ENCODE assay signal across 10 mouse cellular contexts in the genomic region with DNA sequence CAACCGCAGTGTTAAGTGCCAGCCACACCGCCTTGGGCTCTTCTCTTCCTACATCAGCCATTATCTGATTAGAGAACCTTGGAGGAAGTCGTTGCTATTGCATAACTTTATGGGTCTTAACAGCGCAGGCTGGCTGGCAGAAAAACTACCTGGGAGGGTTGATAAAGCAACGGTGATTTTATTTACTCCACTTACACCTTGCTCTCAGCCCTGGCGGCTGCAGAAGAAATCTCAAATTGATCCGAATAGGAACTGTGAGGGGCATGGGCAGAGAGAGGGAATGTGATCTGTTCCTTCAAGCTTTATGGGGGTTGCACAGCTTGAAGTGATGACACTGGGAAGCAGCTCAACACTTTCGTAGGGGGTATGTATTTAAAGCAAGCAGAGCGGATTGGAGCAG.
DNase-seq lines count a peak whose midpoint lies in the region; ATAC-seq lines count a peak whose summit lies in the region.
"Had no signal": no experiment of that assay in that cellular context is flagged by ENCODE, and none has a peak within 500 bp of the region (broad histone marks: within the 10 kb centered on the region; RNA-seq: fewer than 3 reads in every experiment).

No protein-coding gene starts in this region.

- 0 out of 2 replicates have a peak overlapping the region, but pooled peaks have one; percentile 35 for H3K9ac ChIP-seq in liver, embryonic 12.5 days
- H3K9ac ChIP-seq: limb, embryonic 13.5 days had no signal

- DNase-seq in heart, adult 11 months: peak; percentile 55
- no peak for DNase-seq in heart, adult 18-20 months
- DNase-seq in 416B (ENCODE audit: low read depth): peak; percentile 54
- peak; percentile 34 for DNase-seq in embryo, embryonic 11 days
- no peak for DNase-seq in B cell, adult 2 months
- DNase-seq in urinary bladder, adult 2 months (ENCODE audit: low spot score): no peak
- no peak for DNase-seq in left cerebral cortex, adult 18-20 months (ENCODE audit: low spot score in 2 of 2)
- DNase-seq: thymus, adult 2 months had no signal

- no peaks in the 10 kb centered on the region for H3K9me3 ChIP-seq in liver, embryonic 12.5 days (replicated peaks)
- H3K9me3 ChIP-seq: limb, embryonic 13.5 days had no signal

- peaks cover 53% of the 10 kb centered on the region for H3K4me1 ChIP-seq in liver, embryonic 12.5 days

- H3K27ac ChIP-seq in liver, embryonic 12.5 days: 0 out of 2 replicates have a peak overlapping the region, but pooled peaks have one; percentile 25
- H3K27ac ChIP-seq: limb, embryonic 13.5 days had no signal

- H3K4me3 ChIP-seq in liver, embryonic 12.5 days: peak overlapping the region; percentile 9; the same call in 1 of the 2 replicates
- H3K4me3 ChIP-seq: limb, embryonic 13.5 days had no signal

- 4% methylated on average over 9 of the region's 9 CpGs for WGBS in liver, embryonic 12.5 days (ENCODE audit: insufficient replicate concordance)

- peak; percentile 79 for ATAC-seq in liver, embryonic 12.5 days

- H3K4me2 ChIP-seq in liver, embryonic 12.5 days: peak overlapping the region; percentile 55
- H3K4me2 ChIP-seq: limb, embryonic 13.5 days had no signal

- no peaks in the 10 kb centered on the region for H3K27me3 ChIP-seq in liver, embryonic 12.5 days (replicated peaks)

- H3K36me3 ChIP-seq in liver, embryonic 12.5 days: no peaks in the 10 kb centered on the region
- H3K36me3 ChIP-seq: limb, embryonic 13.5 days had no signal

Comparison
In these comparisons a context has a peak if more than half of its experiments do, and no peak if none do; other contexts are left out.
1. DNase-seq: peak in heart, adult 11 months (single experiment), 416B (single experiment) and embryo, embryonic 11 days (single experiment); none in heart, adult 18-20 months (0 of 2), B cell, adult 2 months (0 of 2), urinary bladder, adult 2 months (single experiment) and left cerebral cortex, adult 18-20 months (0 of 2).